Mouse (Mus musculus): Measurements from ENCODE around the gene Snca.
"Not testable (repeated sequence)": the region's sequence is repeated elsewhere in the genome, so short reads cannot be mapped to it uniquely, and the experiment has no call there.

Snca gene

DNA sequence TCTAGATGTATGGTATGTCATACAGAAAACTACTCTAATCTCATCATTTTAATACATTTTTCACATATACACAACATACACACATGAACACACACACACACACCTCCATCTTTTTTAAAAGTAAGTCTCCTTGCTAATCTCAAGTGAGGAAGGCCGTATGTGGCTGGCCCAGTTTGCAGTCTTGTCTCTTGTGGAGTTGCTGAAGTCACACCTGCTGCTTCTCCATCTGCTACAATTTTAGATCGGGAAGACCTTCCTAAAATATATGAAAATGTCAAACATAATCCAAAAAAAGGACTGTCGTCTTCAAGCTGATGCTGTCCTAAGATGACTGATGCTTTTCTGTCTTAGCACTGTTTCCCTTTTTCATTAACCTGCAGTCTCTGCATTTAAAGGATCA is 112.1 kb downstream of the Snca start:
- in situ Hi-C loops (cut with MboI), result no loop called here

- in situ Hi-C loops (cut with MboI), result no loop called here
These were observed 119.6 kb downstream of the Snca start for GRCm38 (mm10) chr6:60709997-60710471.

DNA sequence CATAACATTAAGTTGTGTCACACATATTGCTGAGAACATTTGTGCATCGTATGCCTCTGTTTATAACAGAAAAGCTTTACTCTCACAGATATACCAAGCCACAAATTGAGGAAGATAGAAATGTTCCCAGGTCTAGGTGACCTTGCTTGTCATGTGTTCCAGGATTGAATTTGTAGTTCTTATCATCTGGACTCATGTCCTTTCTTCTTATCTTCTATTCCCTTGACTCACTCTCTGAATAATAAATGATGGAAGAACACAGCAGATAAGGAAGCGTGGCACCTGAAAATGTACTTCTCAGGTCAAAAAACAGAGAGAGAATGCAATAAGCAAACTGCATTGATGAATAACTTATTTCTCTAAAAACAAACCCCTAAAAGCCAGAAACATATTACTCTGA is 131.6 kb downstream of the Snca start:
- in situ Hi-C loops (cut with MboI), result no loop called here

DNA sequence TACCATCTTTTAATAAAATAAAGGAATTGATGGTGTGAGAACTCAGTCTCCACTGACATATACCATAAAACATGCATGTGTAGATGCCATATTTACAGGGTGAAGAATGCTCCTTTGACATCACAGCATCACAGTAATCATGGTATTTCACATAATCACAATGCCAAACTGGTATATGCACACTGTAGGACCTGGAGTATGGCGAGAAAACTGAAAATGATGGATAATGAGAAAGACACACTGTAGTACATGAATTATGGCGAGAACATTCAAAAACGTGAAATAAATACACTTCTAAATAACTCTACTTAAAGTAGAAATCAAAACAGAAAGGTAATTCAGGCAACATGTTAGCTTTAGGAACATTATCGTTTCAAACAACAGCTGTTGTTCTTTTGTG is 142.6 kb downstream of the Snca start:
- in situ Hi-C loops (cut with MboI), result not testable (repeated sequence)

GRCm38 (mm10) chr6:60682233-60682632 is 147.4 kb downstream of the Snca start:
- in situ Hi-C loops (cut with MboI), result no loop called here
